Mouse (Mus musculus) forebrain, postnatal 0 days (tissue): ENCODE results near the gene Krt13. TPM values are rescaled to one million over a fixed set of nuclear protein-coding genes. Genes with fewer than 3 reads are reported as not detected.

ENCODE experiments used
- ATAC-seq: fragments of 200-750 bp; cut with Nextera tagmentation; 2 replicates; pipeline ENCODE4 v1.8.0; 2017; ENCODE audit warnings: mild to moderate bottlenecking, moderate library complexity
- DNase-seq: peaks from one replicate; pipeline ENCODE4 v3.0.0-alpha.2; 2015
- H3K27ac ChIP-seq: fragments of 300-500 bp; sonication (generic); 2 replicates; pipeline ENCODE4 v1.5.1; 2014; ENCODE audit warnings: low read depth, mild to moderate bottlenecking, antibody characterized with exemption, low read length, moderate library complexity, mixed read lengths
- H3K27me3 ChIP-seq: fragments of 300-500 bp; sonication (generic); 2 replicates; pipeline ENCODE4 v1.6.1; 2014; ENCODE audit warnings: mild to moderate bottlenecking, low read length, mixed read lengths; ENCODE audit not compliant: insufficient read depth
- H3K36me3 ChIP-seq: fragments of 300-500 bp; sonication (generic); 2 replicates; pipeline ENCODE4 v1.6.1; 2014; ENCODE audit warnings: mild to moderate bottlenecking, moderate library complexity; ENCODE audit not compliant: insufficient read depth
- H3K4me1 ChIP-seq: fragments of 300-500 bp; sonication (generic); 2 replicates; pipeline ENCODE4 v1.6.1; 2014; ENCODE audit warnings: antibody characterized with exemption; ENCODE audit not compliant: insufficient read depth
- H3K4me2 ChIP-seq: fragments of 300-500 bp; sonication (generic); 2 replicates; pipeline ENCODE4 v1.6.1; 2014; ENCODE audit warnings: low read depth, mild to moderate bottlenecking, moderate library complexity
- H3K4me3 ChIP-seq: fragments of 300-500 bp; sonication (generic); 2 replicates; pipeline ENCODE4 v1.5.1; 2014; ENCODE audit warnings: low read depth, low read length, mixed read lengths
- H3K9ac ChIP-seq: fragments of 300-500 bp; sonication (generic); 2 replicates; pipeline ENCODE4 v1.6.1; 2014; ENCODE audit warnings: mild to moderate bottlenecking
- H3K9me3 ChIP-seq: fragments of 300-500 bp; sonication (generic); 2 replicates; pipeline ENCODE4 v1.6.1; 2016; ENCODE audit warnings: low read length
- CTCF ChIP-seq: sonication (generic); IDR thresholded peaks from 2 replicates; pipeline ENCODE4 v1.5.1; 2016; ENCODE audit warnings: antibody characterized with exemption, control low read depth, low read depth
- WGBS: fragments of 180-500 bp; shearing (Covaris S2); extraction: QIAGEN DNeasy Blood & Tissue Kit; methylation state at CpG from one replicate; pipeline ENCODE4 v1.1.7; 2014; 5-methylcytosine and 5-hydroxymethylcytosine counted together
- polyA plus RNA-seq: library from polyadenylated mRNA; unstranded; fragments of >200 nt; fragmentation: Nextera tagmentation; extraction: Ambion mirVana; gene quantifications from 2 replicates; pipeline ENCODE4 v1.2.1, GENCODE M21; 2015
- total RNA-seq: library from RNA; depleted of rRNA; stranded (reverse); fragments of >200 nt; gene quantifications from 2 replicates; pipeline ENCODE4 v1.2.3, GENCODE M21; 2014; rRNA removed

Gene Krt13
- total and polyA plus RNA-seq, 2 experiments from 2014 or later: not detected

DNA sequence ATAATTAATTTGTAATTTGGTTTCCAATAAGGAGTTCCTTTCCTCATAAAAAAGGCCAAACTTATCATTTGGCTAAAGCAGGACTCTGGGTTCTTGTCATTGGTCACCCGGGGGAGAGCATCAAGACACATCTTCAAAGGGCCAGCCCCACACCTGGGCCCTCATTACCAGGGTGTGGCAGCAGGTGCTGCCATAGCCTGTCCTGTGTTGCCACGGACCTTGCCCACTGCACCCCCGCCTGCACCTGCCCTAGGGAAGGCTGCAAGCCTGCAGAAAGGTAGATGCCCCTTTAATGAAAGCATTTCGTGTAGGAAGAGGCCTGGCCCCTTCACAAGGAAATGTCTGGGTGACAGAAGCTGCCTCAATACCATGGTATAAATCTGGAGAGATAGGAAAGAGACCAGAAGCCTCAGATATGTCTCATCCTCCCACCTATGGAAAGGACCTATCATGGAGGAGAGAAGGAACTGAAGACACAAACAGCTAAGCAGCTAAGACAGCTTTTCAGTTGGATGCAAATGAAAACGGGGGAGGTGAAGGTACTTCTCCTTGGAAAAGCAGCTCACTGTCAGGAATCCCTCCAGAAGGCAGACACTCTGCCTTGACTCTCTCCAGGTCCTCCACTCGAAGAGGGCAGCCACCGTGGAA lies 32.9 kb downstream of the Krt13 start:
- Histone ChIP-seq H3K4me1 (no peaks in the 10 kb centered on the region), H3K9me3 (no peaks in the 10 kb centered on the region), H3K4me2 (no peak overlapping the region), H3K36me3 (no peaks in the 10 kb centered on the region), H3K4me3 (no peak overlapping the region), H3K9ac (no peak overlapping the region), H3K27me3 (no peaks in the 10 kb centered on the region), H3K27ac (no peak overlapping the region)
- ATAC-seq: no peak
- WGBS: 70% methylated on average over 7 of the region's 7 CpGs
- no peak for DNase-seq
- TF ChIP-seq CTCF: no peak

- no peaks in the 10 kb centered on the region for H3K4me1 ChIP-seq
- no peak within 1 kb of the TSS for H3K27ac ChIP-seq
- H3K27me3 ChIP-seq: no peaks in the 10 kb centered on the region
- no peak within 1 kb of the TSS for H3K4me3 ChIP-seq
- ATAC-seq (no peak), DNase-seq (no peak)
- no peaks in the 10 kb centered on the region for H3K9me3 ChIP-seq
- no peak within 1 kb of the TSS for H3K9ac ChIP-seq
- H3K36me3 ChIP-seq: no peaks in the 10 kb centered on the region
- TF ChIP-seq CTCF: no peak
- H3K4me2 ChIP-seq: no peak within 1 kb of the TSS
- WGBS: 96% methylated on average over 10 of the region's 10 CpGs
Measured at GRCm38 (mm10) chr11:100087861-100088260, 33.5 kb downstream of the Krt13 start, which contains the start of gene Krt32. Gene Krt32, minus strand, starts transcription at chr11:100088226.

GRCm38 (mm10) chr11:100073873-100074272 lies 47.5 kb downstream of the Krt13 start:
- no peak for DNase-seq
- ATAC-seq: no peak
- Histone ChIP-seq H3K4me3 (no peak overlapping the region), H3K4me1 (no peaks in the 10 kb centered on the region), H3K27me3 (no peaks in the 10 kb centered on the region), H3K36me3 (no peaks in the 10 kb centered on the region), H3K27ac (no peak overlapping the region), H3K4me2 (no peak overlapping the region), H3K9ac (no peak overlapping the region), H3K9me3 (no peaks in the 10 kb centered on the region)
- TF ChIP-seq CTCF: no peak
- 63% methylated on average over 1 of the region's 1 CpGs for WGBS

Other genes starting within 250 kb of the Krt13 start
- not detected in 2 replicates for gene Krtap9-1, start 248.2 kb downstream of the Krt13 start, total RNA-seq
- gene Krtap9-1, start 248.2 kb downstream of the Krt13 start, polyA plus RNA-seq: not detected in 2 replicates
- gene Gm11567, start 242.4 kb downstream of the Krt13 start, total RNA-seq: not detected in 2 replicates
- gene Gm11567, start 242.4 kb downstream of the Krt13 start, polyA plus RNA-seq: not detected in 2 replicates
- not detected in 2 replicates for gene Krtap31-1, start 213.6 kb downstream of the Krt13 start, total RNA-seq
- gene Krtap31-1, start 213.6 kb downstream of the Krt13 start, polyA plus RNA-seq: not detected in 2 replicates
- not detected in 2 replicates for gene Gm11565, start 206.8 kb downstream of the Krt13 start, total RNA-seq
- not detected in 2 replicates for gene Gm11565, start 206.8 kb downstream of the Krt13 start, polyA plus RNA-seq
- not detected in 2 replicates for gene Krtap31-2, start 185.3 kb downstream of the Krt13 start, total RNA-seq
- not detected in 2 replicates for gene Krtap31-2, start 185.3 kb downstream of the Krt13 start, polyA plus RNA-seq
- gene Krtap9-5, start 173.1 kb downstream of the Krt13 start, total RNA-seq: not detected in 2 replicates
- not detected in 2 replicates for gene Krtap9-5, start 173.1 kb downstream of the Krt13 start, polyA plus RNA-seq
- gene Krtap29-1, start 142.5 kb downstream of the Krt13 start, total RNA-seq: not detected in 2 replicates
- gene Krtap29-1, start 142.5 kb downstream of the Krt13 start, polyA plus RNA-seq: not detected in 2 replicates
- not detected in 2 replicates for gene Krtap16-1, start 135.0 kb downstream of the Krt13 start, total RNA-seq
- gene Krtap16-1, start 135.0 kb downstream of the Krt13 start, polyA plus RNA-seq: not detected in 2 replicates
- not detected in 2 replicates for gene Krtap17-1, start 127.6 kb downstream of the Krt13 start, total RNA-seq
- gene Krtap17-1, start 127.6 kb downstream of the Krt13 start, polyA plus RNA-seq: 0.26 and 0.98 TPM in 2 replicates
- gene Krt33a, start 105.4 kb downstream of the Krt13 start, total RNA-seq: 0.15 TPM in 1 of 2 replicates, not detected in the other
- gene Krt33a, start 105.4 kb downstream of the Krt13 start, polyA plus RNA-seq: not detected in 2 replicates
- not detected in 2 replicates for gene Krt33b, start 91.7 kb downstream of the Krt13 start, total RNA-seq
- gene Krt33b, start 91.7 kb downstream of the Krt13 start, polyA plus RNA-seq: not detected in 2 replicates
- not detected in 2 replicates for gene Krt34, start 80.0 kb downstream of the Krt13 start, total RNA-seq
- 0.10 TPM in 1 of 2 replicates, not detected in the other for gene Krt34, start 80.0 kb downstream of the Krt13 start, polyA plus RNA-seq
- not detected in 2 replicates for gene Krt31, start 71.0 kb downstream of the Krt13 start, total RNA-seq
- not detected in 2 replicates for gene Krt31, start 71.0 kb downstream of the Krt13 start, polyA plus RNA-seq
- not detected in 2 replicates for gene Krt32, start 33.3 kb downstream of the Krt13 start, total RNA-seq
- not detected in 2 replicates for gene Krt32, start 33.3 kb downstream of the Krt13 start, polyA plus RNA-seq
- gene Krt35, start 25.3 kb downstream of the Krt13 start, total RNA-seq: not detected in 2 replicates
- not detected in 2 replicates for gene Krt35, start 25.3 kb downstream of the Krt13 start, polyA plus RNA-seq
- not detected in 2 replicates for gene Krt36, start 15.9 kb downstream of the Krt13 start, total RNA-seq
- gene Krt36, start 15.9 kb downstream of the Krt13 start, polyA plus RNA-seq: not detected in 2 replicates
- not detected in 2 replicates for gene Krt15, start 14.4 kb upstream of the Krt13 start, total RNA-seq
- 0.17 and 0.47 TPM in 2 replicates for gene Krt15, start 14.4 kb upstream of the Krt13 start, polyA plus RNA-seq
- gene Krt19, start 27.1 kb upstream of the Krt13 start, total RNA-seq: 5.8 and 6.5 TPM in 2 replicates
- gene Krt19, start 27.1 kb upstream of the Krt13 start, polyA plus RNA-seq: 3.8 and 7.0 TPM in 2 replicates
- not detected in 2 replicates for gene Krt9, start 71.7 kb upstream of the Krt13 start, total RNA-seq
- gene Krt9, start 71.7 kb upstream of the Krt13 start, polyA plus RNA-seq: 0.06 TPM in 1 of 2 replicates, not detected in the other
- 0.14 and 0.15 TPM in 2 replicates for gene Krt14, start 86.0 kb upstream of the Krt13 start, total RNA-seq
- gene Krt14, start 86.0 kb upstream of the Krt13 start, polyA plus RNA-seq: 0.63 and 0.88 TPM in 2 replicates
- gene Krt16, start 127.3 kb upstream of the Krt13 start, total RNA-seq: not detected in 2 replicates
- not detected in 2 replicates for gene Krt16, start 127.3 kb upstream of the Krt13 start, polyA plus RNA-seq
- gene Krt17, start 139.5 kb upstream of the Krt13 start, total RNA-seq: 0.31 TPM in 1 of 2 replicates, not detected in the other
- 0.47 and 0.51 TPM in 2 replicates for gene Krt17, start 139.5 kb upstream of the Krt13 start, polyA plus RNA-seq
- not detected in 2 replicates for gene Krt42, start 148.3 kb upstream of the Krt13 start, total RNA-seq
- not detected in 2 replicates for gene Krt42, start 148.3 kb upstream of the Krt13 start, polyA plus RNA-seq
- 105 and 115 TPM in 2 replicates for gene Eif1, start 198.3 kb upstream of the Krt13 start, total RNA-seq
- gene Eif1, start 198.3 kb upstream of the Krt13 start, polyA plus RNA-seq: 1,342 and 1,370 TPM in 2 replicates
- gene Gast, start 212.8 kb upstream of the Krt13 start, total RNA-seq: not detected in 2 replicates
- 0.48 and 0.51 TPM in 2 replicates for gene Gast, start 212.8 kb upstream of the Krt13 start, polyA plus RNA-seq
- 274 and 518 TPM in 2 replicates for gene Hap1, start 234.6 kb upstream of the Krt13 start, total RNA-seq
- 131 and 237 TPM in 2 replicates for gene Hap1, start 234.6 kb upstream of the Krt13 start, polyA plus RNA-seq